7 mouse cellular contexts compared by ENCODE assay signal in the genomic region with DNA sequence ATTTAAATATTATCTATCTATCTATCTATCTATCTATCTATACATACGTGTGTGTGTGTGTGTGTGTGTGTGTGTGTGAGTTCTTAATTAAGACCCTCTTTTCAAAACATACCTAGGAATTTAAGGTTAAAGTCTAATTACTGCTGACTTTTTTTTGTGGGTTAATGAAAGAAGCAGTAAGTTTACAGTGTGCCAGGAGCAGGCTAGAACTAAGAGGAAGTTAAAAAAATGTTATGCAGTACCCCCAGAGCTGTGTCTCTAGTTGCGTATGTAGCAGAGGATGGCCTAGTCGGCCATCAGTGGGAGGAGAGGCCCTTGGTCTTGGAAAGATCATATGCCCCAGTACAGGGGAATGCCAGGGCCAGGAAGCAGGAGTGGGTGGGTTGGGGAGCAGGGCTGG. TPM values are rescaled to one million over a fixed set of nuclear protein-coding genes. Genes with fewer than 3 reads are reported as not detected.
DNase-seq lines count a peak whose midpoint lies in the region; ATAC-seq and TF ChIP-seq lines count a peak whose summit lies in the region.
"Not testable (repeated sequence)": the region's sequence is repeated elsewhere in the genome, so short reads cannot be mapped to it uniquely, and the experiment has no call there.

No protein-coding gene starts in this region.

- peak overlapping the region; percentile 18; the same call in 1 of the 2 replicates for H3K9ac ChIP-seq in CH12.LX (ENCODE audit: insufficient read depth, low read depth)
- not testable (repeated sequence) for H3K9ac ChIP-seq in MEL (ENCODE audit: control insufficient read depth, low read depth, low read length, poor library complexity, severe bottlenecking); midbrain, embryonic 11.5 days (ENCODE audit: low read length)

- TF ChIP-seq EP300 in CH12.LX (IDR thresholded peaks at IDR 0.05; ENCODE audit: low read length); MEL (IDR thresholded peaks at IDR 0.05; ENCODE audit: low read depth in 1 of 2, low read length in 2 of 2): not testable (repeated sequence)

- DNase-seq in CH12.LX (ENCODE audit: extremely low read depth) (peak; percentile 20), MEL (ENCODE audit: low read depth, low spot score) (peak; percentile 57), MEL-GATA-1-ER (ENCODE audit: extremely low read depth, low read depth) (peak; percentile 52)
- DNase-seq in T-cell, adult 2 months (ENCODE audit: low spot score), result peak; percentile 21
- DNase-seq in cerebellum, adult 2 months, result not testable (repeated sequence)
- peak; percentile 35 for DNase-seq in midbrain, embryonic 11.5 days (ENCODE audit: low spot score, missing footprints)
- peak; percentile 14 for DNase-seq in thymus, postnatal 0 days (ENCODE audit: low spot score)

- not testable (repeated sequence) for H3K27ac ChIP-seq in CH12.LX (ENCODE audit: insufficient read depth, low read depth); MEL (ENCODE audit: control insufficient read depth, low read depth, low read length); cerebellum, adult 2 months (ENCODE audit: insufficient read depth, low read length); midbrain, embryonic 11.5 days (ENCODE audit: low read depth, low read length)

- in situ Hi-C loops in CH12.LX (cut with MboI; ENCODE audit: low pct_ligation_motif_present, low pct_unique_long_range_greater_than_20kb, low sequenced_read_pairs), result loop anchor here (10.0 kb wide), 1 partner anchor 105 kb away; no protein-coding TSS in a partner anchor

- peaks cover 0 to 16% of the 10 kb centered on the region in 2 experiments; a peak in 2 of 4 replicates for H3K4me1 ChIP-seq in CH12.LX (ENCODE audit: control insufficient read depth in 1 of 2, insufficient read depth in 2 of 2)
- not testable (repeated sequence) for H3K4me1 ChIP-seq in MEL (ENCODE audit: control insufficient read depth in 1 of 2, insufficient read depth in 2 of 2, low read length in 2 of 2); midbrain, embryonic 11.5 days (ENCODE audit: control insufficient read depth, insufficient read depth, low read length)
- H3K4me1 ChIP-seq in cerebellum, adult 2 months (ENCODE audit: control insufficient read depth, insufficient read depth, low read length), result peaks cover 11% of the 10 kb centered on the region; the same call in 1 of the 2 replicates

- not testable (repeated sequence) for TF ChIP-seq RAD21 in CH12.LX (IDR thresholded peaks at IDR 0.05; ENCODE audit: low read depth, low read length); MEL (IDR thresholded peaks at IDR 0.05; ENCODE audit: low read depth, low read length)

- dilution Hi-C loops in CH12.LX (cut with MboI; ENCODE audit: extremely low pct_ligation_motif_present, extremely low pct_unique_long_range_greater_than_20kb, low sequenced_read_pairs), result not testable (repeated sequence)

- ATAC-seq in midbrain, embryonic 11.5 days (ENCODE audit: low FRiP score), result not testable (repeated sequence)

- H3K79me2 ChIP-seq in CH12.LX (replicated peaks; ENCODE audit: control insufficient read depth, extremely low read depth, insufficient read depth, poor library complexity, severe bottlenecking), result peaks cover 52% of the 10 kb centered on the region
- H3K79me2 ChIP-seq in MEL (ENCODE audit: control insufficient read depth, insufficient read depth, low read length, poor library complexity), result peaks cover 32% of the 10 kb centered on the region

- not testable (repeated sequence) for TF ChIP-seq CTCF in CH12.LX (conservative IDR thresholded peaks at IDR 0.05 in 1 of 2, IDR thresholded peaks at IDR 0.05 in 1 of 2; ENCODE audit: low read depth in 2 of 2, low read length in 2 of 2); MEL (IDR thresholded peaks at IDR 0.05 in 2 of 3, conservative IDR thresholded peaks at IDR 0.05 in 1 of 3; ENCODE audit: control insufficient read depth in 1 of 3, insufficient read depth in 1 of 3, low read depth in 2 of 3, low read length in 3 of 3, poor library complexity in 1 of 3, severe bottlenecking in 1 of 3); cerebellum, adult 2 months (IDR thresholded peaks at IDR 0.05; ENCODE audit: borderline replicate concordance, insufficient read depth, low read depth, low read length)

- H3K4me2 ChIP-seq in CH12.LX (ENCODE audit: insufficient read depth, low read depth, poor library complexity, severe bottlenecking), result peak overlapping the region; percentile 75
- H3K4me2 ChIP-seq in midbrain, embryonic 11.5 days, result not testable (repeated sequence)

- peak overlapping the region in 1 of 3 experiments; percentile 44 for H3K4me3 ChIP-seq in CH12.LX (replicated peaks in 1 of 3; ENCODE audit: low read depth in 2 of 3, low read length in 2 of 3, poor library complexity in 1 of 3)
- H3K4me3 ChIP-seq in MEL (ENCODE audit: control insufficient read depth in 1 of 2, insufficient read depth in 1 of 2, low read depth in 2 of 2, low read length in 2 of 2); midbrain, embryonic 11.5 days (ENCODE audit: low read depth, low read length): not testable (repeated sequence)
- peak overlapping the region; percentile 28 for H3K4me3 ChIP-seq in cerebellum, adult 2 months (replicated peaks; ENCODE audit: insufficient read depth, low read depth, low read length)

- H3K9me3 ChIP-seq in CH12.LX (replicated peaks; ENCODE audit: low read length); MEL (replicated peaks; ENCODE audit: insufficient read depth, low read length); midbrain, embryonic 11.5 days (ENCODE audit: control insufficient read depth, low read length): not testable (repeated sequence)

- 23% methylated on average over 3 of the region's 3 CpGs for WGBS in cerebellum, adult 2 months
- 80% methylated on average over 3 of the region's 3 CpGs for WGBS in midbrain, embryonic 11.5 days

- H3K36me3 ChIP-seq in CH12.LX (replicated peaks in 1 of 2; ENCODE audit: control insufficient read depth in 1 of 2, insufficient read depth in 1 of 2, low read length in 1 of 2); MEL (ENCODE audit: control insufficient read depth in 1 of 2, insufficient read depth in 2 of 2, low read length in 2 of 2); midbrain, embryonic 11.5 days (ENCODE audit: control insufficient read depth, insufficient read depth, low read length): not testable (repeated sequence)

- not testable (repeated sequence) for TF ChIP-seq POLR2A in CH12.LX (IDR thresholded peaks at IDR 0.05; ENCODE audit: low read depth, low read length); MEL (IDR thresholded peaks at IDR 0.05; ENCODE audit: control insufficient read depth in 1 of 2, insufficient read depth in 1 of 2, low read depth in 1 of 2, low read length in 2 of 2, poor library complexity in 1 of 2); cerebellum, adult 2 months (IDR thresholded peaks at IDR 0.05; ENCODE audit: borderline replicate concordance, insufficient read depth, low read length)

- not testable (repeated sequence) for H3K27me3 ChIP-seq in CH12.LX (replicated peaks); MEL (ENCODE audit: control insufficient read depth in 1 of 2, insufficient read depth in 2 of 2, low read length in 2 of 2); cerebellum, adult 2 months (ENCODE audit: control insufficient read depth, insufficient read depth, low read length); midbrain, embryonic 11.5 days (ENCODE audit: control insufficient read depth, insufficient read depth, low read length)

TF ChIP-seq in MEL, 35 proteins besides CTCF, POLR2A, EP300 and RAD21:
- peak; percentile 40; the same call in 1 of the 2 replicates for TF ChIP-seq ZNF384 (IDR thresholded peaks at IDR 0.05; ENCODE audit: low read depth, low read length)
TF ChIP-seq in MEL: peak in this region for 1; not testable (repeated sequence) for 34.

RNA-seq across cellular contexts. Expression of a gene that starts 4.2 kb away (rescaled TPM):
- total RNA-seq in CH12.LX (2012; rRNA removed) (24.1 and 26.0 TPM in 2 replicates), CH12.LX (2014; rRNA removed) (40.0 and 40.8 TPM in 2 replicates), MEL (2012; rRNA removed) (4.5 and 5.5 TPM in 2 replicates)
- polyA plus RNA-seq in CH12.LX (2012; ENCODE audit: insufficient read length, low read depth) (14.1 and 17.9 TPM in 2 replicates), MEL (2012; ENCODE audit: insufficient read depth in 1 of 2, insufficient read length in 2 of 2, low read depth in 1 of 2, low replicate concordance in 2 of 2, missing spikeins in 1 of 2) (10 to 100 TPM in 1 of 2 experiments, 1 to 10 TPM in 1; 9.9 to 36.6 TPM)
- 15.5 and 18.3 TPM in 2 replicates for polyA plus RNA-seq in cerebellum, adult 2 months (2012; rRNA removed)
- 12.5 and 13.4 TPM in 2 replicates for polyA plus RNA-seq in midbrain, embryonic 11.5 days (2014; fragmentation: Nextera tagmentation; extraction: Ambion mirVana)
- 7.5 and 10.1 TPM in 2 replicates for polyA plus RNA-seq in thymus, postnatal 0 days (2015; fragmentation: Nextera tagmentation; extraction: Ambion mirVana)
